Mouse (Mus musculus) left cerebral cortex, postnatal 36 days (tissue): ENCODE measurements around the gene Ccdc57. TPM values are rescaled to one million over a fixed set of nuclear protein-coding genes. Genes with fewer than 3 reads are reported as not detected.

ENCODE experiments used
- DNase-seq, 2 experiments: peaks; one replicate each; pipeline ENCODE4 v3.0.0; 2021 to 2022; ENCODE audit warnings: low spot score in 2 of 2, mixed read lengths in 1 of 2
- intact Hi-C: fragments of 180-260 bp; cut with DNase I; formaldehyde crosslinking; loops from one replicate; pipeline ENCODE4 v1.15.1; 2025
- total RNA-seq, 2 experiments: library from RNA; stranded (reverse); gene quantifications; 2 replicates each; pipeline ENCODE4 v1.2.3; 2021

Gene Ccdc57
- total RNA-seq, 2 experiments from 2014 or later = 6.2 to 10.7 TPM

- intact Hi-C loops = no loop called here
- no peak for DNase-seq
These were observed 16.2 kb downstream of the Ccdc57 start for GRCm38 (mm10) chr11:120916477-120916876.

GRCm38 (mm10) chr11:120913796-120914195 lies 18.9 kb downstream of the Ccdc57 start:
- DNase-seq = no peak
- intact Hi-C loops = no loop called here

GRCm38 (mm10) chr11:120905430-120905873 lies 27.2 kb downstream of the Ccdc57 start:
- DNase-seq = peak; percentile 58 to 64
- intact Hi-C loops = loop anchor here (1.0 kb wide), 1 partner anchor 136 kb away; no protein-coding TSS in a partner anchor

GRCm38 (mm10) chr11:120904561-120904960 lies 28.1 kb downstream of the Ccdc57 start:
- intact Hi-C loops = no loop called here
- DNase-seq = no peak

GRCm38 (mm10) chr11:120903159-120903850 lies 29.4 kb downstream of the Ccdc57 start:
- intact Hi-C loops = no loop called here
- peak; percentile 17 to 26 for DNase-seq

GRCm38 (mm10) chr11:120902487-120903142 lies 30.1 kb downstream of the Ccdc57 start:
- intact Hi-C loops = no loop called here
- no peak for DNase-seq

GRCm38 (mm10) chr11:120901729-120902486 lies 30.8 kb downstream of the Ccdc57 start:
- intact Hi-C loops = no loop called here
- no peak for DNase-seq

- no peak for DNase-seq
- intact Hi-C loops = no loop called here
These were observed 32.1 kb downstream of the Ccdc57 start for GRCm38 (mm10) chr11:120900276-120901244.

- DNase-seq = no peak
- intact Hi-C loops = no loop called here
These were observed 34.5 kb downstream of the Ccdc57 start for GRCm38 (mm10) chr11:120898114-120898548.

- intact Hi-C loops = no loop called here
- DNase-seq = no peak
These were observed 37.2 kb downstream of the Ccdc57 start for GRCm38 (mm10) chr11:120895441-120895840.

GRCm38 (mm10) chr11:120894397-120894796 lies 38.3 kb downstream of the Ccdc57 start:
- intact Hi-C loops = no loop called here
- DNase-seq = peak in 1 of 2 experiments; percentile 8

- DNase-seq = no peak
- intact Hi-C loops = no loop called here
These were observed 43.5 kb downstream of the Ccdc57 start for GRCm38 (mm10) chr11:120889216-120889615.

GRCm38 (mm10) chr11:120888718-120889117 lies 44.0 kb downstream of the Ccdc57 start:
- no peak for DNase-seq
- intact Hi-C loops = no loop called here

- DNase-seq = no peak
- intact Hi-C loops = no loop called here
These were observed 45.2 kb downstream of the Ccdc57 start for GRCm38 (mm10) chr11:120887502-120887901.

GRCm38 (mm10) chr11:120886462-120886861 lies 46.2 kb downstream of the Ccdc57 start:
- no peak for DNase-seq
- intact Hi-C loops = no loop called here

GRCm38 (mm10) chr11:120883601-120884000 lies 49.1 kb downstream of the Ccdc57 start:
- DNase-seq = no peak
- intact Hi-C loops = no loop called here

GRCm38 (mm10) chr11:120882931-120883330 lies 49.7 kb downstream of the Ccdc57 start:
- intact Hi-C loops = no loop called here
- DNase-seq = no peak

- intact Hi-C loops = no loop called here
- peak in 1 of 2 experiments; percentile 10 for DNase-seq
These were observed 59.5 kb downstream of the Ccdc57 start for GRCm38 (mm10) chr11:120873206-120873605.

GRCm38 (mm10) chr11:120871521-120871920 lies 61.2 kb downstream of the Ccdc57 start:
- intact Hi-C loops = no loop called here
- DNase-seq = no peak
